Mouse (Mus musculus) urinary bladder, adult 2 months (tissue): Measurements from ENCODE around the gene Cabp4. TPM values are rescaled to one million over a fixed set of nuclear protein-coding genes. Genes with fewer than 3 reads are reported as not detected.
"Not testable (repeated sequence)": the region's sequence is repeated elsewhere in the genome, so short reads cannot be mapped to it uniquely, and the experiment has no call there.

Experiments
- DNase-seq: peaks from one replicate; pipeline ENCODE4 v3.0.0; 2022; ENCODE audit warnings: low spot score
- polyA plus RNA-seq: library from polyadenylated mRNA; depleted of rRNA; stranded (reverse); fragments of >200 nt; gene quantifications from 2 replicates; pipeline ENCODE4 v1.2.3, GENCODE M21; 2012

Gene Cabp4
- polyA plus RNA-seq, 1 experiment: 0.30 TPM

GRCm38 (mm10) chr19:4147022-4147405, 3.2 kb upstream of the Cabp4 start:
- DNase-seq: no peak

- DNase-seq: no peak
Measured at GRCm38 (mm10) chr19:4146366-4147021, 2.7 kb upstream of the Cabp4 start.

GRCm38 (mm10) chr19:4145936-4146335, 2.1 kb upstream of the Cabp4 start:
- no peak for DNase-seq

- DNase-seq: no peak
Measured at GRCm38 (mm10) chr19:4144550-4145498, 991 bp upstream of the Cabp4 start.

GRCm38 (mm10) chr19:4142416-4143173, 1.2 kb downstream of the Cabp4 start:
- no peak for DNase-seq

- no peak for DNase-seq
Measured at GRCm38 (mm10) chr19:4140147-4140546, 3.7 kb downstream of the Cabp4 start.

- no peak for DNase-seq
Measured at GRCm38 (mm10) chr19:4139446-4139845, 4.4 kb downstream of the Cabp4 start, which contains the start of gene Gpr152. Gpr152 (plus strand) TSS chr19:4139787.

- DNase-seq: no peak
Measured at GRCm38 (mm10) chr19:4137913-4138312, 5.9 kb downstream of the Cabp4 start.

- DNase-seq: no peak
Measured at GRCm38 (mm10) chr19:4136463-4136862, 7.4 kb downstream of the Cabp4 start.

- DNase-seq: not testable (repeated sequence)
Measured at GRCm38 (mm10) chr19:4135963-4136345, 7.9 kb downstream of the Cabp4 start.

GRCm38 (mm10) chr19:4135229-4135962, 8.4 kb downstream of the Cabp4 start:
- not testable (repeated sequence) for DNase-seq

GRCm38 (mm10) chr19:4134354-4134753, 9.5 kb downstream of the Cabp4 start:
- DNase-seq: no peak

- no peak for DNase-seq
Measured at GRCm38 (mm10) chr19:4131768-4132167, 12.1 kb downstream of the Cabp4 start.

- DNase-seq: no peak
Measured at GRCm38 (mm10) chr19:4131075-4131474, 12.8 kb downstream of the Cabp4 start.

GRCm38 (mm10) chr19:4130106-4130505, 13.7 kb downstream of the Cabp4 start:
- no peak for DNase-seq

- no peak for DNase-seq
Measured at GRCm38 (mm10) chr19:4129462-4129861, 14.4 kb downstream of the Cabp4 start.

- no peak for DNase-seq
Measured at GRCm38 (mm10) chr19:4126759-4127495, 16.9 kb downstream of the Cabp4 start.

GRCm38 (mm10) chr19:4125741-4126696, 17.8 kb downstream of the Cabp4 start, which contains the start of gene Aip:
Aip (minus strand) TSS chr19:4125858.
- DNase-seq: peak; percentile 94

GRCm38 (mm10) chr19:4125268-4125667, 18.6 kb downstream of the Cabp4 start:
- DNase-seq: not testable (repeated sequence)
